Mouse (Mus musculus) midbrain, embryonic 10.5 days (tissue): ENCODE data around the gene Mical3. TPM values are rescaled to one million over a fixed set of nuclear protein-coding genes. Genes with fewer than 3 reads are reported as not detected.
A peak's percentile ranks its signal among the peaks of the same experiment; 100 is the strongest.
"Not testable (repeated sequence)": the region's sequence is repeated elsewhere in the genome, so short reads cannot be mapped to it uniquely, and the experiment has no call there.

ENCODE experiments used
- DNase-seq: peaks from one replicate; pipeline ENCODE4 v3.0.0-alpha.2; 2017; ENCODE audit warnings: low spot score
- H3K27ac ChIP-seq: fragments of 300-500 bp; sonication (generic); replicated peaks from 2 replicates; pipeline ENCODE4 v1.5.1; 2016; ENCODE audit warnings: mild to moderate bottlenecking
- H3K27me3 ChIP-seq: fragments of 300-500 bp; sonication (generic); 2 replicates; pipeline ENCODE4 v1.6.1; 2016; ENCODE audit warnings: low read depth, mild to moderate bottlenecking; ENCODE audit not compliant: poor library complexity, severe bottlenecking
- H3K36me3 ChIP-seq: fragments of 300-500 bp; sonication (generic); 2 replicates; pipeline ENCODE4 v1.6.1; 2016; ENCODE audit warnings: mild to moderate bottlenecking, moderate library complexity
- H3K4me1 ChIP-seq: fragments of 300-500 bp; sonication (generic); 2 replicates; pipeline ENCODE4 v1.6.1; 2016
- H3K4me3 ChIP-seq: fragments of 300-500 bp; sonication (generic); 2 replicates; pipeline ENCODE4 v1.5.1; 2016; ENCODE audit warnings: mild to moderate bottlenecking, moderate library complexity
- H3K9me3 ChIP-seq: fragments of 300-500 bp; sonication (generic); replicated peaks from 2 replicates; pipeline ENCODE4 v1.6.1; 2016; ENCODE audit warnings: mild to moderate bottlenecking
- WGBS: fragments of 180-500 bp; shearing (Covaris S2); methylation state at CpG from one replicate; pipeline ENCODE4 v1.1.7; 2016; 5-methylcytosine and 5-hydroxymethylcytosine counted together
- polyA plus RNA-seq: library from polyadenylated mRNA; unstranded; fragments of >200 nt; fragmentation: Nextera tagmentation; extraction: Ambion mirVana; gene quantifications from 2 replicates; pipeline ENCODE4 v1.2.1, GENCODE M21; 2016

The Mical3 gene
- polyA plus RNA-seq, 1 experiment from 2014 or later: 9.0 TPM

DNA sequence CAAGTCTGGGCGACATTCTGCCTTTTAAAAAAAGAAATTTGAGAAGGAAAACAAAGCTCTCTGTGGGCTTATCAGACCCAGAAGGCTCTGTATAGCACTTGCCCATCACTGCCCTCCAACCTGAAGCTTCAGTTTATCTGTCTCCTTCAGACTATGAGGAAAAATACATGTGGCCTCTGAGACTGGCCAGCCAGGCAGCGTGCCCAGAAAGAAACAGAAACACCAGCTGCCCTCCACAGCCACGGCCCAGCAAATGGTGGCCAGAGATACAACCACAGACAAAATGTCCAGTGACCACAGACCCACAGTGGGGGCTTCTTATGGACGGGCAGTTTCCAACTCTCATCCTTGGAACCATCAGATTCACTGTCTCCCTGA is 216.3 kb downstream of the Mical3 start:
- DNase-seq: no peak
- H3K4me1 ChIP-seq: peaks cover 19% of the 10 kb centered on the region
- H3K36me3 ChIP-seq: no peaks in the 10 kb centered on the region
- no peaks in the 10 kb centered on the region for H3K9me3 ChIP-seq
- H3K27me3 ChIP-seq: peaks cover 20% of the 10 kb centered on the region
- no peak overlapping the region for H3K4me3 ChIP-seq
- H3K27ac ChIP-seq: no peak overlapping the region
- 89% methylated on average over 4 of the region's 4 CpGs for WGBS

DNA sequence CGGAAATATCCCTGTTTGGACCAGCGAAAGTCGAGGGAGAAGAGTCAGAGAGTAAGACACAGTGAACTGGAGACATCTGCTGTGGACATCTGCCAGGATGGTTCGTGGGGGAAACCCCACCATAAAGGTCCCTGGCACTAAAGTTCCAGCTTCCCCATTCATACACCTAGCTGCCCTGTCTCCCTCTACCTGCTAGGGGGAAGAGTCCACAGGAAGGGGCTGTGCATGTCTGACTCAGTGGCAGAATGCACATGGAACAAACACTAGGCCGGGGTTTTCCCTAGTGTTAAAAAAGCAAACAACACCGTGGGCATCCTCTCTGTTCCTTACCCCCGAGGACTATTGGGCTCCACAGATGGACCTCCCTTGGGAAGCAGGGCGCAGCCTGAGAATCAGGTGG is 217.0 kb downstream of the Mical3 start:
- Histone ChIP-seq H3K36me3 (no peaks in the 10 kb centered on the region), H3K27ac (no peak overlapping the region), H3K9me3 (no peaks in the 10 kb centered on the region), H3K4me3 (no peak overlapping the region), H3K27me3 (peaks cover 20% of the 10 kb centered on the region), H3K4me1 (peaks cover 19% of the 10 kb centered on the region)
- 82% methylated on average over 8 of the region's 8 CpGs for WGBS
- DNase-seq: no peak

DNA sequence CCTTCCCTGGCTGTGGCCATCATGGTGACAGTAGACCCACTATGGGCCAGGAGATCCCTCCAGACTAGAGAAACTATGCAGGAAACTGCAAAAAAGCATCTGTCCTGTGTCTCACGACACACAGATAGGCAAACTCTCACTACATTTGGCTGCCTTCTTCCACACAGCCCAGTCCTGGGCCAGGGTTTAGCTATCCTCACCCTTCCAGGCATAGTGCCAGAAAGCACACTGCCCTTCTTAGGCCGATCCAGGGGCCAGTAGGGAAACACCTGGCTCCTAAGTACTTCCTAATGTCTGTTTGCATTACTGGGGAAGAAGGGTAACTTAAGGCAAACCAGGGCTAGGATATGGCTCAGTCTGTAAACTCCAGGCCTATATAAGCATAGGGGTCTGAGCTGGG is 217.9 kb downstream of the Mical3 start:
- WGBS: 84% methylated on average over 2 of the region's 2 CpGs
- Histone ChIP-seq H3K27me3 (peaks cover 20% of the 10 kb centered on the region), H3K36me3 (no peaks in the 10 kb centered on the region), H3K27ac (no peak overlapping the region), H3K4me3 (no peak overlapping the region), H3K9me3 (no peaks in the 10 kb centered on the region), H3K4me1 (peaks cover 19% of the 10 kb centered on the region)
- no peak for DNase-seq

DNA sequence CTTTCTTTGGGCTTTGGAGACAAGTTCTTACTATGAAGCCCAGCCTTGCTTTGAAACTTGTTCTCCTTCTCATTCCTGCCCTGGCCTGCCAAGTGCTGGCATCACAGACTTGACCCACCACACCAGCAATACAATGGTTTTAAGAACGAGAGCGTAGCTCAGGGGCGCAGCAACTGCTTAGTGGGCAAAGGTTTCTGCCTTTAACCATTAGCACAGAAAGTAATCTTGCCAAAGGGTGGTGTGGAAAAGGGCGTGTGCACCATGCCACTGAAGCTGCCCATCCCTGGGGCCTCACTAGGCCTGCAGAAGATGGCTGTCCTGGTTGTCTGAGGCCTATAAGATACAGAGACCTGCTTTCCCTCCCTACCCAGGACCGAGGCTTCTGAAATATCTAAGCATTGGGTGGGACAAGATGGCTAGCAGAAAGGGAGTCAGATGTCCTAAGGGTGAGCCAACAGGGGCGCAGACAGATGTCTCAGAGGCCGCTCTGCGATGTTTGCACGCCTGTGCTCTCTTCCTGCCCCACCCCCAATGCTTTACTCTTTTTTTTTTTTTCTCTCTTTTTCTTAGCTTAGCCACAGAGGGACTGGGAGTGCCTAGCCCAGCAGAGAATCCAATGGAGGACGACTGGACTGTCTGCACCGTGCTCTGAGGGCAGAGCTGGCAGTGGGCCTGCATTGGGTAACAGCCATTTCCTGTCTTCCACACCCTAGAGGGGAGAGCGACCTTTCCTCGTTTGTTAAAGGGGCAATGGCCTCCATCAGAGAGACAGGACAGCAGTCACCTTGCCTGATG is 219.4 kb downstream of the Mical3 start:
- Histone ChIP-seq H3K4me1 (peaks cover 15% of the 10 kb centered on the region), H3K4me3 (no peak overlapping the region), H3K9me3 (no peaks in the 10 kb centered on the region), H3K27ac (no peak overlapping the region), H3K27me3 (peaks cover 20% of the 10 kb centered on the region), H3K36me3 (no peaks in the 10 kb centered on the region)
- WGBS: 88% methylated on average over 13 of the region's 13 CpGs
- DNase-seq: no peak

DNA sequence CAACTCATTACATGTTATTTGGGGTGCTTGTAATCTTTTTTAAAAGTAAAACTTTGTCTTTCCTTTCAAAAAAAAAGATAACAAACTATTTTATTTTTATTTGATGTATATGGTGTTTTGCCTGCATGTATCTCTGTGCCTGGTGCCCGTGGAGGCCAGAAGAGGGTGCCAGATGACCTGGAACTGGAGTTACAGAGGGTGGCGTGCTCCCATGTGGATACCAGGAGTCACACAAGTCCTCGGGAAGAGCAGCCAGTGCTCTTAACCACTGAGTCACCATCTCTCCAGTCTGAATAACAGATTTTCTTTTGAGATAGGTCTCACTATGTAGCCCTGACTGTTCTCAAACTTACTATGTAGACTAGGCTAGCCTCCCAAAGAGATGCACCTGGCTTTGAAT is 221.3 kb downstream of the Mical3 start:
- no peak overlapping the region for H3K27ac ChIP-seq
- no peaks in the 10 kb centered on the region for H3K9me3 ChIP-seq
- H3K36me3 ChIP-seq: no peaks in the 10 kb centered on the region
- no peak for DNase-seq
- H3K27me3 ChIP-seq: peaks cover 1% of the 10 kb centered on the region
- WGBS: 92% methylated on average over 3 of the region's 3 CpGs
- no peak overlapping the region for H3K4me3 ChIP-seq
- H3K4me1 ChIP-seq: 0 out of 2 replicates have a peak, but pooled peaks cover 3% of the 10 kb centered on the region

DNA sequence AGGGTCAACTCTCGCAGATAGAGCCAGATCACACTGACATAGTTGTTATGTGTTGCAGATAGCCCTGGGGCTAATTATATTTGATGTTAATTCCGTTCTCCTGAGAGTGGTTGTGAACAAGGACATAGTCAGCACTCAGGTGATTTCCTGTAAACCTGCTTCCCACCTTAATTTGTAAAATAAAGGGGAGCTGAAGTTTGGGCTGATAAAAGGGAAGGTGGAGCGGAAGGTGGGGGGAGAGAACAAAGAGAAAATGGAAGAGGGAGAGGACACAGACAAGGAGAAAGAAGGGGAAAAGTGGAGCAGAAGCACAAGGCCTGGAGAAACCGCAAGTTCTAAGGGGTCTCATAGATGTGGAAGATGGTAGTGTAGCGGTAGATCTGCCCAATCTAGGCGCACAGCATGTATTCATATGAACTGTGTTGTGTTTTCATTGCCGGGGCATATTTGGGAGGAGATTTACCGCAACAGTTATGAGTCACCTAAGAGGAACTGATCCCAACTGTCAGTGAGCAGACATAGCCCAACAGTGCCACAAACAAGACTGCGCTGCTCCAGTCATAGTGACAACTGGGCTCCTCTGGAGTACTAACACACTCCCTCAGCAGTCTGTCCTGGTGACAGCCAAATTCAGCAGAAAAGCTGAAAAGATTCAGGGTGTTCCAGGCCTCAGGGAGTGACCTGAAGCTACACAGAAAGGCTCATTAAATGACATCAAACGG is 222.8 kb downstream of the Mical3 start:
- WGBS: 91% methylated on average over 10 of the region's 10 CpGs
- not testable (repeated sequence) for H3K27ac ChIP-seq

DNA sequence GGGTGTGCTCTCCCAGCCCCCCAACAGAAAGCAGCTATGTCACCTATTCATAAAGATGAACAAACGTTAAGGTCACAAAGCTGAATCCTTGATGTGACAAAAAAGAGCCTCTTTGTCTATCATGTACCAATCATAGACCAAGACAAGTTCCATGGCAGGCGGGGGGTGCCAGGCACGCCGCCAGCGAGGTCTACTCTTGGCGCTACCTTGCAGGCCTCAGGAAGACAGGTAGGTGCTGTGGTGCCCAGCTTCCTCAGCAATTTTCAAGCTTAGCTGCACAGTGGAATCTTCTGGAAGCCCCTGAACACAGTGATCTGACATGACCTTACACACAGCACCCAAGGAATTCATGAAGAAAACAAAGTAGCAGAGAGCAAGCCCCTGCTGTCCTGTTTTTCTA is 224.3 kb downstream of the Mical3 start:
- Histone ChIP-seq H3K27ac (no peak overlapping the region), H3K4me1 (no peaks in the 10 kb centered on the region), H3K36me3 (no peaks in the 10 kb centered on the region), H3K4me3 (no peak overlapping the region), H3K9me3 (no peaks in the 10 kb centered on the region), H3K27me3 (no peaks in the 10 kb centered on the region)
- DNase-seq: no peak
- 89% methylated on average over 6 of the region's 6 CpGs for WGBS

More for the DNA sequence above, 222.8 kb downstream of the Mical3 start:
- not testable (repeated sequence) for H3K9me3 ChIP-seq, H3K4me3 ChIP-seq, H3K4me1 ChIP-seq, DNase-seq, H3K36me3 ChIP-seq, H3K27me3 ChIP-seq

DNA sequence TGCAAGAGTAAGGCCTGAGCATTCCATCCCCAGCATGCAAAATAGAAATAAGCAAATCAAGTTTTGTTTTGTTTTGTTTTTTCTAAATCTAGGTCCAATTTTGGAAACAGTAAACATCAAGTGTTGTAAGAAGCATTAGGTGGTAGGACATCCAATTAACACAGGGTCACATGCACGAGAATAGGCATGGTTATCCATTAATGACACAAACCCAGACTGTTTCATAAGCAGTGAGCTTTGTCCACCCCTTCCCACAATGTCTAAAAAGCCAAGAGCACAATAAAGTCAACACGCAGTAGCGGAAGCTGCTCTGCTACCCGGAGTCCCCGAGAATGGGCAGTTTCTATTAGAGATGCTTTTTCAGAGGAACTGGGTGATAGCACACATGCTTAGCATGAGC is 225.7 kb downstream of the Mical3 start:
- Histone ChIP-seq H3K27me3 (no peaks in the 10 kb centered on the region), H3K9me3 (no peaks in the 10 kb centered on the region), H3K36me3 (no peaks in the 10 kb centered on the region), H3K27ac (no peak overlapping the region), H3K4me3 (no peak overlapping the region), H3K4me1 (no peaks in the 10 kb centered on the region)
- no peak for DNase-seq
- 87% methylated on average over 5 of the region's 5 CpGs for WGBS

DNA sequence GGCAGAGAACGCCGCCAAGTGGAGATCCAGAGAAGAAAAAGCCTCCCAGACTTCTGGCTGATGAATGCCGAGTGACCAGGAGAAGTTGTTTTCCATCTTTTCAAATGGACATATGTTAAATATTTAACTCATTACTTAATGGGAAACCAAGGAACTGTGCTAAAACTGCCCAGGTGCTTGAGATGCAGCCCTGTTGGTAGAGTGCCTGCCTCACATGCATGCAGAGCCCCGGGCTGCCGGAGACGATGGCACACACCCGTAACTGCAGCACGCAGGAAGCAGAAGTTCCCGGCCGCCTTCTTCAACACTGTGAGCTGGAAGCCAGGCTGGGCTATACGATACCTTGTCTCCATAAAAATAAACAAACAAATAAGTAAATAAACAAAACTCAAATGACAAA is 226.8 kb downstream of the Mical3 start:
- Histone ChIP-seq H3K4me1 (no peaks in the 10 kb centered on the region), H3K27me3 (no peaks in the 10 kb centered on the region), H3K9me3 (no peaks in the 10 kb centered on the region), H3K4me3 (no peak overlapping the region), H3K36me3 (no peaks in the 10 kb centered on the region), H3K27ac (no peak overlapping the region)
- 91% methylated on average over 11 of the region's 11 CpGs for WGBS
- DNase-seq: no peak

DNA sequence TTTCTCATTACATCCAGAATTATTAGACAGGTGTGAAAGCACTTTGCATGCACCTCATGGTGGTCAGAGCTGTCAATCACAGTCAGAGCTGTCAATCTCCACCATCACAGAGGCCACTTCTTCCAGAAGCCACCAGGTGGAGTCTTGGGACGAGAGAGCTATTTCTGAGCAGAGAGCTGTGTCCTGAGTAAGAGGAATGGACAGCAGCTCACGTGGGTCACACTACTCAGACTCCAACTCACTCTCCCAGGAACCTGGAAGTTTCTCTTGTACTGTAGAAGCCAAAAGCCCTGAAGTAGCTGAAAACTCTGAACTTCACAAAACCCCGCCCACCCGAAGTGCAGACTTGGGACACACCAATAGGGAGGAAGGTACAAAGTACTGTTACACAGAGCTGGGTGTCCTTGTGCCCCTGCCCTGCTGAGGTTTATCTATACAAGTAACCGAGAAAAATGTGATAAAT is 227.3 kb downstream of the Mical3 start:
- Histone ChIP-seq H3K4me3 (no peak overlapping the region), H3K4me1 (no peaks in the 10 kb centered on the region), H3K9me3 (no peaks in the 10 kb centered on the region), H3K36me3 (no peaks in the 10 kb centered on the region), H3K27me3 (no peaks in the 10 kb centered on the region), H3K27ac (no peak overlapping the region)
- peak; percentile 51 for DNase-seq
- 55% methylated on average over 5 of the region's 5 CpGs for WGBS

DNA sequence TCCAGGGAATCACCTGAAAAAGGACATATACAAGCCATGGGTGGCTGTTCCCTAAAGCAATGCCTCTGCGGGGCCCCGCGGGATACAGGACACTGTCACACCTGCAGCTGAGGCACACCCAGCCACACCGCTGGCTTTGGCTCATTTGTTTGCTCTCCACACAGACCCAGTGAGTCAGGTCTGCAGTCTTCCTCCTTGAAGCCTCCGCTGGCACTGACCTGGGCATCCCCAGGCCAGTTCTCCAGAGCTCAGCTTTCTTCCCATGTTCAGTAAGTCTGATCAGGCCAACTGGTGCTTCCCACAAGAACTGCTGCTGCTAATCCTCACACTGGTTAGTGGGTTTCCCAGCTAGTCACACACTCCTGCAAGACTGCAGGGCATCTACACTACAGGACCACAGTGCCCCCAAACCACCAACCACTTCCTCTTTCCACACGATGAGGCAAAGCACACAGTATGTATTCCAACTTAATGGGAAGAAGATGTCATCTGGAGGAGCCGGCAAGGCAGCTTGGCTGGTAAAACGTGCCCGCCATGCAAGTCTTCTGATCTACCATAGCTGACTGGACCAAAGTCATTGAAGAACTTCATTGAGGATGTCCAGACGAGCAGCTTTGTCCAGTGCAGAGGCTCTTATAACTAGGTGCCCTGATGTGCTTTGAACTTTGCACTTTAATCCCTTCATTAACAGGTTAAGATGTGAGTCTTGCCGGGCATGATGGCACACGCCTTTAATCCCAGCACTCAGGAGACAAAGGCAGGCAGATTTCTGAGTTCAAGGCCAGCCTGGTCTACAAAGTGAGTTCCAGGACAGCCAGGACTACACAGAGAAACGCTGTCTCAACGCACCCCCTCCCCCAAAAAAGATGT is 228.8 kb downstream of the Mical3 start:
- Histone ChIP-seq H3K36me3 (no peaks in the 10 kb centered on the region), H3K9me3 (no peaks in the 10 kb centered on the region), H3K27ac (no peak overlapping the region), H3K27me3 (no peaks in the 10 kb centered on the region), H3K4me1 (no peaks in the 10 kb centered on the region), H3K4me3 (no peak overlapping the region)
- 90% methylated on average over 14 of the region's 14 CpGs for WGBS
- DNase-seq: no peak

DNA sequence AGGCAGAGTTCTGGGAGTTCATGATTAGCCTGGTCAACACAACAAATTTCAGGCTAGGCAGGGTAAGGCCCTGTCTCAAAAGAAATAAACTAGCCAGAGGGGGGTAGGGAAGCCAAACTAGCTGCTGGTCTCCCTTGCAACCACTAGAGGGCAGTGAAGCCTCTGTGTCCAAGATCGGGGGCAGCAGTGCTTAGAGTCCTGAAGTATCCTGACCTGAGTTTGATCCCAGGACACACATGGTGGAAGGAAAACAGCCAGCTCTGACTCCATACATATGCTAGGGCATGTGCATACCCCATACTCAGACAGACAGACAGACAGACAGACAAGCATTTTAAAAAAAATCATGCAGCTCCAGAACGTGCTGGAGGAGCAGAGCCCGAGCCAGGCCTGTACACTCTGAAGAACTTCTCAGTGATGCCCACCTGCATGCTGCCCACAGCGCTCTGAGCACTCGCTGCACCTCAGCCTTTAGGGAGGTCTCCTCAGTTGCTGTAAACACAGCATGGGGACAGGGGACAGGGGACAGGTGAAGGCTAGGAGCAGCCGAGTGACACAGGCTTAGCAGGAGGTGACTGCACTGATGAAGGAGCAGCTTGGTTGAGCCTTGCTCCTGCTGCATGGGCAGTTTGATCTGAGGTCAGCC is 232.5 kb downstream of the Mical3 start:
- no peak overlapping the region for H3K4me3 ChIP-seq
- 71% methylated on average over 6 of the region's 6 CpGs for WGBS
- DNase-seq: peak; percentile 49
- no peaks in the 10 kb centered on the region for H3K9me3 ChIP-seq
- no peaks in the 10 kb centered on the region for H3K27me3 ChIP-seq
- no peak overlapping the region for H3K27ac ChIP-seq
- no peaks in the 10 kb centered on the region for H3K4me1 ChIP-seq
- peaks cover 22% of the 10 kb centered on the region for H3K36me3 ChIP-seq
